Mouse (Mus musculus) bone marrow, adult 2 months (tissue): ENCODE results near the gene Cacng1. TPM values are rescaled to one million over a fixed set of nuclear protein-coding genes. Genes with fewer than 3 reads are reported as not detected.

ENCODE experiments used
- H3K27ac ChIP-seq: fragments of 200-500 bp; 2 replicates; pipeline ENCODE4 v1.5.1; 2012; ENCODE audit warnings: low read depth, mild to moderate bottlenecking, control low read depth, inconsistent platforms, low read length; ENCODE audit not compliant: control insufficient read depth, poor library complexity, insufficient read depth
- H3K4me1 ChIP-seq: fragments of 200-500 bp; 2 replicates; pipeline ENCODE4 v1.6.1; 2011; ENCODE audit warnings: low read length; ENCODE audit not compliant: control insufficient read depth, insufficient read depth
- H3K4me3 ChIP-seq: fragments of 200-500 bp; replicated peaks from 2 replicates; pipeline ENCODE3; 2011; ENCODE audit warnings: mild to moderate bottlenecking, low read depth, low read length, control low read depth; ENCODE audit not compliant: control insufficient read depth
- CTCF ChIP-seq: fragments of 200-500 bp; IDR thresholded peaks from 2 replicates; pipeline ENCODE4 v1.5.1; 2011; ENCODE audit warnings: low read length, control low read depth; ENCODE audit not compliant: control insufficient read depth, insufficient read depth
- POLR2A ChIP-seq: fragments of 200-500 bp; IDR thresholded peaks from 2 replicates; pipeline ENCODE4 v1.6.1; 2011; ENCODE audit warnings: low read depth, mild to moderate bottlenecking, control low read depth, low read length, borderline replicate concordance; ENCODE audit not compliant: control insufficient read depth
- WGBS: fragments of 180-500 bp; shearing (Covaris S2); methylation state at CpG from one replicate; pipeline ENCODE4 v1.1.7; 2018; 5-methylcytosine and 5-hydroxymethylcytosine counted together
- polyA plus RNA-seq: library from polyadenylated mRNA; stranded (reverse); fragments of >200 nt; gene quantifications from 2 replicates; pipeline ENCODE4 v1.2.4, GENCODE M21; 2011; ENCODE audit warnings: low replicate concordance; ENCODE audit not compliant: missing spikeins, insufficient read depth, insufficient read length

The Cacng1 gene
- polyA plus RNA-seq, 1 experiment, result not detected

DNA sequence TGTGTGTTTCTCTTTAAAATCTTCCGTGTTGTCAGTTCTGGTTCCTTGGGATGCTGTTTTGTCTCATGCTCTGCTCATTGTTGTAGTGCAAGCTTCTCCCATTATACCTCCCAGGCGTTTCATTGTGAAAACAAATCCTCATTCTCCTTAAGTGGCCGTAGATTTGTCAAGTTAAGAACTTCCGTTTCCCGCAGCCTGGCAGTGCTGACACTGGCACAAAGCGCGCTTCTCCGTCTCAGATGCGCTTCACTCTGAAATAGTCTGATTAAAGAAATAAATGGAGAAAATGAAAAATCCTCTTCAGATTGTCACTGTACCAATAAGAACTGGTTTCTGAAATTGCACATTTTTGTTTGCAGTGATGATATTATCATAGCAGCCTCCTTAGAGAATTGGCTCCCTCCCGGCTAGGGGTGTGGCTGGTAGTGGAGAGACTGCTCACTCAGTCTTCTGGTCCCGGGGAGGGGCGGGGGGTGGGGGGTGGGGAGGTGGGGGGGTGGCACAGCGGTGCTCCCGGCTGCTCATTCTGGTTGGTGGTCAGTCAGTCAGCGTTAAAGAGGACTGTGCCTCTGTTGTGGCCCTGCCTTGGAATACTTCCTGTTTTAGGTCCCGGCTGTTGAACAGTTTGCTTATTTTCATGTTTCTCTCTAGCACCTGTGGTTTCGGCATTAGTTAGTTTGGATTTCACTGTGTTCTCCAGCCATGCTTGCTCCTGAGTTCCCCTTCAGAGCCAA, 39.9 kb downstream of the Cacng1 start:
- Histone ChIP-seq H3K4me3 (no peak overlapping the region), H3K4me1 (no peaks in the 10 kb centered on the region), H3K27ac (no peak overlapping the region)
- TF ChIP-seq CTCF (no peak), POLR2A (no peak)
- WGBS, result 64% methylated on average over 17 of the region's 17 CpGs

DNA sequence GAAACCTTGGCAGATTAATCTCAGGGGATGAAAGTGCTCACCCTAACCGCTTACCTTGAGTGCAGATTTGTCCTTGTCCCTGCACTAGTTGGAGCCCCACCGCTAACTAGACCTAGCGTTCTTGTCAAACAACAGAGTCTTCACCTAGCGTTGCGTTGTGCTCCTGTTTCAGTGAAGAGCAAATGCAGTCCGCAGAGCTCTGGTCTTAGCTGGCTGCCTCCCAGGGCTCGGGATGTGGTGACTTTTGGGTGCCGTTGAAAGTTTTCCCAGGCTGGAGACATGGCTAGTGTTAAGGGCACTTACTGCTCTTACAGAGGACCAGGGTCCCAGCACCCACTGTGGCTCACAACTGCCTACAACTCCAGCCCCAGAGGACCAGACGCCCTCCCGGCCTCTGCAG, 41.1 kb downstream of the Cacng1 start:
- no peak for TF ChIP-seq CTCF
- no peak overlapping the region for H3K27ac ChIP-seq
- H3K4me1 ChIP-seq, result no peaks in the 10 kb centered on the region
- 88% methylated on average over 10 of the region's 10 CpGs for WGBS
- no peak overlapping the region for H3K4me3 ChIP-seq

DNA sequence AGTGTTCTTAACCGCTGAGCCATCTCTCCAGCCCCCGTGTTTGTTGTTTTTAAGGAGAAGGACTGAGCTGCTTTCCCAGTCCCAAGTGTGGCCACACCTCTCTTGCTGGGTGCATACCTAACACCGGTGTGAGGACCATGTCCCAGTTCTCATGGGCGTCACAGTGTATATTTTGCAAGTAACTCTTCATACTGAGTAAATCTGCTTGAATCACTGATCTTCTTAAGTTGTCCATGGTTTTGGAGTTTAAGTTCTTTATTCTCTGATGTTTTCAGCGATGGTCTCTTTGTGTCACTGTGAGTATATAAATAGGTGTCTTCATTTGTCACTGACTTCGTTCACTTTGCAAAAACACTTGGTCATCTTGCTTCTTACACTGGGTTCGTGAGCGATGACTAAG, 41.7 kb downstream of the Cacng1 start:
- TF ChIP-seq CTCF, result no peak
- TF ChIP-seq POLR2A, result no peak
- Histone ChIP-seq H3K4me3 (no peak overlapping the region), H3K27ac (no peak overlapping the region), H3K4me1 (no peaks in the 10 kb centered on the region)
- 86% methylated on average over 8 of the region's 8 CpGs for WGBS

DNA sequence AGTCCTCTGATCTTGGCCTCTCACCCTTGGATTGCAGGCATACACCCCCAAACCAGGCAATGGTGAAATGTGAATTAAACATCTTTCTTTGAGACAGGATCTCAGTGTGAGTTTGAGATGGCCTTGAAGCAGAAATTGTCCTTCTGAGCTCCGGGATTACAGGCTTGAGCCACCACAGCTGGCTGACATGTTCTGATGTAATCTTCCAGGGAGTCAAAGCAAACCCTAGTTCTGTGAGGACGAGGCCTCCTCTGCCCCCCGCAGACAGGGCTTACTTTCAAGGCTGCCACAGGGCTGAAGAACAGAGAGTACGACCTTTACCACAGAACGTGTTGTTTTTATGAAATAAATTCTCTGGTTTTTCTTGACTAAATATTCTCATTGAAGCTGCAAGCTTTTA, 42.3 kb downstream of the Cacng1 start:
- Histone ChIP-seq H3K4me1 (no peaks in the 10 kb centered on the region), H3K4me3 (no peak overlapping the region), H3K27ac (no peak overlapping the region)
- TF ChIP-seq POLR2A, result no peak
- TF ChIP-seq CTCF, result no peak
- WGBS, result 90% methylated on average over 5 of the region's 5 CpGs

DNA sequence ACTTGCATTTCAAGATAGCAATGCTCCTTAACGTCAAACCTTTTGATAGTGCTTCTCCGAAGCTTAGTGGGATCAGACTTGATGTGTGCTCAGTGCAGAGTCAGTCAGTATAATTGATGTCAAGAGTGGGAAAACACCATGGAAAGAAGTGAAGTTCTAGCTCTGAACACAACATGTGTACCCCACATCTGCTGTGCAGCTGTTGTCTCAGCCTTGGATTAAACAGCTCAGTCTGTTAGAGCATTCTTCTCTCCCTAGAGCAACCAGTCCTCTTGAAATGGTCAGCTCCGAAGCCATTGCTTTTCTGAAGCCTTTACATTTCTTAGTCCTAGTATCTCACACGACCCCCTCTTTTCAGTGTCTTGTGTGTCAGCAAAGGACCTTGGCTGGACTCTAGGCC, 47.3 kb downstream of the Cacng1 start:
- no peak overlapping the region for H3K27ac ChIP-seq
- TF ChIP-seq CTCF, result no peak
- TF ChIP-seq POLR2A, result no peak
- 87% methylated on average over 4 of the region's 4 CpGs for WGBS
- H3K4me1 ChIP-seq, result no peaks in the 10 kb centered on the region
- H3K4me3 ChIP-seq, result no peak overlapping the region

DNA sequence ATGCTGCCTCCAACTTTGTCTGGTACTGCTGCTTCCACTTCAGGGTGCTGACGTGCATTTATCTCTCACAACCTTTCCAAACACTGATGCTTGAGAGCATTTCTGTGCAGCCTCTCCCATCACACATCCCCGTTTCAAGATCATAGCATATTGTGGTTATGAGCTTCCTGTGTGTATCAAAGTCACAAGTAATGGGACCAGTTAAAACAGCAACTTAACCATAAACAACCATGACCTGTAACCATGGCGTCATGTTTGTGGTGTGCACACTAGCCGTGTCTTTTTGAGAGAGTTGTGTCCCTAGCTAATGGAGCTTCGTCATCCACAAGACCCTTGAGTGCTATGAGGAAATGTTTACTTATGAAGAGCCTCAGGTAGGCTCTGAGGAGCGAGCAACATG, 48.1 kb downstream of the Cacng1 start:
- 81% methylated on average over 6 of the region's 6 CpGs for WGBS
- TF ChIP-seq POLR2A (no peak), CTCF (no peak)
- H3K27ac ChIP-seq, result no peak overlapping the region
- H3K4me1 ChIP-seq, result no peaks in the 10 kb centered on the region
- no peak overlapping the region for H3K4me3 ChIP-seq

DNA sequence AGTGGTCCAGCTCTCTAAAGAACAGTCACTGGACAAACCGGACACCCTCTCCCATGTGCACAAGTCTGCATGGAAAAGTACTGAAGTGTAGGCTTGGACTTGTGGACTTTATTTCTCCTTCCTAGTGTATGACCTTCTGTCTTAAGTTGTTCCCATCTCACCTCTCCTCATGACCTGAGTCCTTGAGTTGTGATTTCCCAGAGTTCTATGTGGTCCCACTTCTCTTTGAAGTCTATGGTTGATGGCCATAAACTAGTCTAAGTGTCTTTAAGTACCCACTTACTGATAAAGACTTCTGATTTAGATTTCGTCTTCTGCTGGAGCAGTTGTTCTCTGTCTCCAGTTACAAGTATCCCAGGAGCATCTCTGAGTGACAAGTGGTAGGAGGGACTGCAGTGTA, 48.8 kb downstream of the Cacng1 start:
- WGBS, result 87% methylated on average over 2 of the region's 2 CpGs
- Histone ChIP-seq H3K4me3 (no peak overlapping the region), H3K27ac (no peak overlapping the region), H3K4me1 (no peaks in the 10 kb centered on the region)
- no peak for TF ChIP-seq CTCF
- no peak for TF ChIP-seq POLR2A

DNA sequence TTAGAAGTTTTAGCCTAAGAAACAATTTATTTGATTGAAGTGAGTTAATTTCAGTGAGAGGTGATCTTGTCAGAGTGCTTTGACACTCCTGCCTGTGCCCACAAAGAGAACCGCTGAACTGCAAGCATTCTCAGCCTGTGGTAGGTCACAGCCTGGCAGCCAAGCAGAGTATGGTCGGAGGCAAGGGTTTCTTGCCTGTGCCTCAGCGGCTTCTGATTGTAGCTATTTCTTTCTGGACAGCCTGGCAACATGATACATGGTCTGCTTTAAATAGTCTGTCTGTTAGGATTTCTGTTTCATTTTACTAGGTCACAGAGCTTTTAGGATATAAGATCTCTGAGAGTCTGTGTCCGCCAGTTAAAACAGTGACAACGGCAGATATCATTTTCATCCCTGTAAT, 53.7 kb downstream of the Cacng1 start:
- TF ChIP-seq CTCF (no peak), POLR2A (no peak)
- WGBS, result 89% methylated on average over 5 of the region's 5 CpGs
- Histone ChIP-seq H3K4me1 (no peaks in the 10 kb centered on the region), H3K4me3 (no peak overlapping the region), H3K27ac (no peak overlapping the region)

DNA sequence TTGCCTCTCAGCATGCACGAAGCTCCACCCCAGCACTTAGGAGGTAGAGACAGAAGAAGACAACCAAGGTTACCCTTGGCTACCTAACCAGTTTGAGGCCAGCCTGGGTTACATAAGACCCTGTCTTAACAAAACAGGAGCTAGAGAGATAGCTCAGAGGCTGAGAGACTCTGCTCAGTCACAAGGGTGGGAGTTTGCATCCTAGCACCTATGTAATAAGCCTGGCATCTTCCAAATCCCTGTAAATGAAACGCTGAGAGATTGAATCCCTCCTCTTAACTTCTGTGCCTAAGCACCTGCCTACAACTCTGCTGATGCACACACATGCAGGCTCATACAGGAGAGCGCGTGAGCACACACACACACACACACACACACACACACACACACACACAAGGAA, 55.9 kb downstream of the Cacng1 start:
- Histone ChIP-seq H3K4me1 (no peaks in the 10 kb centered on the region), H3K27ac (no peak overlapping the region), H3K4me3 (no peak overlapping the region)
- TF ChIP-seq POLR2A (no peak), CTCF (no peak)
- 85% methylated on average over 4 of the region's 4 CpGs for WGBS
